Mouse (Mus musculus) heart, embryonic 14.5 days (tissue): ENCODE measurements around the gene Zfp324. TPM values are rescaled to one million over a fixed set of nuclear protein-coding genes. Genes with fewer than 3 reads are reported as not detected.

ENCODE experiments used
- ATAC-seq: fragments of 200-750 bp; cut with Nextera tagmentation; 2 replicates; pipeline ENCODE4 v1.8.0; 2017; ENCODE audit warnings: low read depth, moderate TSS enrichment; ENCODE audit not compliant: insufficient number of reproducible peaks, insufficient read depth, low FRiP score
- H3K27ac ChIP-seq, 2 experiments: fragments of 200-500 bp in 1 of 2; fragments of 300-500 bp in 1 of 2; sonication (generic) in 1 of 2; replicated peaks in 1 of 2; 2 replicates each; pipeline ENCODE4 v1.5.1; 2012 to 2014; ENCODE audit warnings: low read depth in 2 of 2, low read length in 2 of 2, control low read depth in 1 of 2, mild to moderate bottlenecking in 1 of 2, mixed read lengths in 1 of 2; ENCODE audit not compliant: control insufficient read depth in 1 of 2, insufficient read depth in 1 of 2
- H3K27me3 ChIP-seq: fragments of 300-500 bp; sonication (generic); 2 replicates; pipeline ENCODE4 v1.6.1; 2014; ENCODE audit warnings: mild to moderate bottlenecking, low read length, control low read depth; ENCODE audit not compliant: control insufficient read depth, insufficient read depth
- H3K36me3 ChIP-seq: fragments of 300-500 bp; sonication (generic); 2 replicates; pipeline ENCODE4 v1.6.1; 2014; ENCODE audit warnings: mild to moderate bottlenecking, control low read depth, low read length, mixed read lengths; ENCODE audit not compliant: control insufficient read depth, insufficient read depth
- H3K4me1 ChIP-seq, 2 experiments: fragments of 200-500 bp in 1 of 2; fragments of 300-500 bp in 1 of 2; sonication (generic) in 1 of 2; 2 replicates each; pipeline ENCODE4 v1.6.1; 2012 to 2014; ENCODE audit warnings: low read length in 2 of 2, control low read depth in 1 of 2, mixed read lengths in 1 of 2; ENCODE audit not compliant: control insufficient read depth in 2 of 2, insufficient read depth in 2 of 2
- H3K4me2 ChIP-seq: fragments of 300-500 bp; sonication (generic); 2 replicates; pipeline ENCODE4 v1.6.1; 2014; ENCODE audit warnings: mild to moderate bottlenecking, low read length
- H3K4me3 ChIP-seq, 2 experiments: fragments of 200-500 bp in 1 of 2; fragments of 300-500 bp in 1 of 2; sonication (generic) in 1 of 2; 2 replicates each; pipeline ENCODE4 v1.5.1; 2012 to 2014; ENCODE audit warnings: low read length in 2 of 2, mild to moderate bottlenecking in 2 of 2, control low read depth in 1 of 2, low read depth in 1 of 2, moderate library complexity in 1 of 2; ENCODE audit not compliant: control insufficient read depth in 1 of 2, insufficient read depth in 1 of 2
- H3K9ac ChIP-seq: fragments of 300-500 bp; sonication (generic); 2 replicates; pipeline ENCODE4 v1.6.1; 2014; ENCODE audit warnings: mild to moderate bottlenecking, low read length
- H3K9me3 ChIP-seq: fragments of 300-500 bp; sonication (generic); 2 replicates; pipeline ENCODE4 v1.6.1; 2016; ENCODE audit warnings: low read length, control low read depth; ENCODE audit not compliant: control insufficient read depth
- WGBS: fragments of 180-500 bp; shearing (Covaris S2); extraction: QIAGEN DNeasy Blood & Tissue Kit; methylation state at CpG from one replicate; pipeline ENCODE4 v1.1.7; 2014; 5-methylcytosine and 5-hydroxymethylcytosine counted together
- polyA plus RNA-seq: library from polyadenylated mRNA; unstranded; fragments of >200 nt; fragmentation: Nextera tagmentation; extraction: Ambion mirVana; gene quantifications from 2 replicates; pipeline ENCODE4 v1.2.1, GENCODE M21; 2014

Zfp324 gene
- polyA plus RNA-seq, 1 experiment from 2014 or later = 6.3 TPM

DNA sequence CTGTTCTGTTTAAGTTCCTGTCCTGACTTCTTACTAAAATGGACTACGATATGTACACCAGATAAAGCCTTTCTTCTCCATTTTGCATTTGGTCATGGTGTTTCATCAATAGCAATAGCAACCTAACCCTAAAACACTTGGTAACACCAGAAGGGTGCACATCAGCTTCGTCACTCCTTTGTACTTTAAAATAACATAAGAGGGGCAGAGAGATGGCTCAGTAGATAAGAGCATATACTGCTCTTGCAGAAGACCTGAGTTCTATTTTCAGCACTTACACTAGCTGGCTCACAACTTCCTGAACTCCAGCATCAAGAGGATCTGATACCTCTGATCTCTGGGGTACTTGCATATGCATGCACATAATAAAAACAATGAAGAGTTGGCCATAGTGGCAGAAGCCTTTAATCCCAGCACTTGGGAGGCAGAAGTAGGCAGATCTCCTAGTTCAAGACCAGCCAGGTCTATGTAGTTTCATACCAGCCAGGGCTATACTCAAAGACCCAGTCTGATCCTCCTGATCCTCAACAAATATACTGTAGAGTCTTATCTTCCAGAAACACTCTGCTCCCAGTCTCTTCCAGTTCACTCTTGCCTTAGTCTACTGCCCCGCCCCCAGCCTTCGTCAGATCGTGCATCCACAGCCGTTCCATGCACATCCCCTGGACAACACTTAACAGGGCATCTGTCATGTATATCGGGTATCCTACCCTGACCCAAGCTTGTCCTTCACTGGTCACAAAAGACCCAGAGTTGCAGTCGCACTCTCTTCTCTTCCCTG is 22.0 kb downstream of the Zfp324 start:
- H3K9ac ChIP-seq = no peak overlapping the region
- no peaks in the 10 kb centered on the region for H3K4me1 ChIP-seq
- 78% methylated on average over 8 of the region's 8 CpGs for WGBS
- H3K4me2 ChIP-seq = no peak overlapping the region
- no peak overlapping the region for H3K4me3 ChIP-seq
- ATAC-seq = no peak
- peaks cover 3% of the 10 kb centered on the region; the same call in 1 of the 2 replicates for H3K36me3 ChIP-seq
- no peaks in the 10 kb centered on the region for H3K27me3 ChIP-seq
- H3K27ac ChIP-seq = no peak overlapping the region
- H3K9me3 ChIP-seq = no peaks in the 10 kb centered on the region

DNA sequence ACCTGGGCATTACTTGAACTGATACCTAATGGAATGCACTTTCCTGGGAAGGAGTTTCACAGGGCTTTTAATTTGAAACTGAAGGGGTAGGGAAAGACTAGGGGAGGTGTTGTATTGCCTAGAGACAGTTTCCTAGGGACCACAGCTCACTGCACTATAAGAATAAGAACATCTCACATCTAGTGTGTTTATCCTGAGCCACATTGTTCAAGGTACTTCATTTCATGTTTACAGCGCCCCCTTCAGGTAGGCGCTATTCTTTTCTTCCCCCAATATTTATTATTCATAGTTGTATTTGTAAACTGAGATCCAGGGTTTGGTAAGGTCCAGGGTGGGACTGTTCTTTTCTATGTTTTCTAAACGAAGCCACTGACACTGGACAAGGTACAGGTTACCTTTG is 26.6 kb downstream of the Zfp324 start:
- ATAC-seq = no peak
- H3K4me2 ChIP-seq = no peak overlapping the region

DNA sequence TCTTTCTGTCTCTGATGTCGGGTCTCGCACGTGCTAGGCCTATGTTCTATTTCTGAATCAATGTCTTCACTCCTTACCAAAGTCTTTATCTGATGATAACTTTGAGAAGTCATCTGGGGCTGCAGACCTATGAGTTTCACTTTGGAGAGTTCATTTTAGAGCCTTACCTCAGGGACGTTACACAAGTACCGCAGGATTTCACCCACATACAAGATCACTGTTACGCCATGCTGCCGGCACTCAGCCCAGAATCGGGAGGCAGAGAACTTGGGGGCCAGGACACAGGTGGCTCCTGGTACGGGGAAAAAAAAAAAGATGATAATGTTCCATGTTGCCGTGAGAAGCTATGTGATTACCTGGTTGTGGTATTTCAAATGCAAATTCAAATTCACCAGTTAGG is 27.5 kb downstream of the Zfp324 start:
- Histone ChIP-seq H3K9me3 (no peaks in the 10 kb centered on the region), H3K4me1 (no peaks in the 10 kb centered on the region), H3K4me2 (no peak overlapping the region), H3K9ac (no peak overlapping the region), H3K36me3 (no peaks in the 10 kb centered on the region), H3K27me3 (no peaks in the 10 kb centered on the region), H3K4me3 (no peak overlapping the region), H3K27ac (no peak overlapping the region)
- ATAC-seq = no peak
- 80% methylated on average over 10 of the region's 10 CpGs for WGBS

More for the DNA sequence above, 26.6 kb downstream of the Zfp324 start:
- Histone ChIP-seq H3K27me3 (no peaks in the 10 kb centered on the region), H3K36me3 (no peaks in the 10 kb centered on the region), H3K4me1 (no peaks in the 10 kb centered on the region), H3K9me3 (no peaks in the 10 kb centered on the region), H3K4me3 (no peak overlapping the region), H3K27ac (no peak overlapping the region), H3K9ac (no peak overlapping the region)
- WGBS = 5% methylated on average over 3 of the region's 3 CpGs

DNA sequence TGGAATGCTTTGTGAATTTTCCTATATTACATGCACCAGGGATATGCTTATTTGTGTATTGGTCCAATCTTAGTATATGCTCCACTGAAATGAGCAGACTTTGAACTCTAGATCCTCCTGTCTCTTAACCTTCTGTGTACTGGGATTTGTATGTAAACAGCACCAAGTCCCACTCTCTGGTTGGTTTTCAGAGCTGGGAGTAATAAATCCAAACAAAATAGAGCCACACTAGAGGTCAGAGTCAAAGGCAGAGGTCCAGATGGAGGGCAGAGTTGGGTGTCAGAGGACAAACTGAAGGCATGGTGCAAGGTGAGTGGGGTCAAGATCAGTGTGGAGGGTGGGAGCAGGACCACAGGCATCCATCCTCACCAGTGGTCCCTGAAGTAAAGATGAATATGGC is 30.2 kb downstream of the Zfp324 start:
- no peak for ATAC-seq
- H3K36me3 ChIP-seq = no peaks in the 10 kb centered on the region
- no peak overlapping the region for H3K9ac ChIP-seq
- no peaks in the 10 kb centered on the region for H3K27me3 ChIP-seq
- no peaks in the 10 kb centered on the region for H3K9me3 ChIP-seq
- H3K4me3 ChIP-seq = no peak overlapping the region
- no peak overlapping the region for H3K4me2 ChIP-seq
- no peaks in the 10 kb centered on the region for H3K4me1 ChIP-seq
- H3K27ac ChIP-seq = no peak overlapping the region

DNA sequence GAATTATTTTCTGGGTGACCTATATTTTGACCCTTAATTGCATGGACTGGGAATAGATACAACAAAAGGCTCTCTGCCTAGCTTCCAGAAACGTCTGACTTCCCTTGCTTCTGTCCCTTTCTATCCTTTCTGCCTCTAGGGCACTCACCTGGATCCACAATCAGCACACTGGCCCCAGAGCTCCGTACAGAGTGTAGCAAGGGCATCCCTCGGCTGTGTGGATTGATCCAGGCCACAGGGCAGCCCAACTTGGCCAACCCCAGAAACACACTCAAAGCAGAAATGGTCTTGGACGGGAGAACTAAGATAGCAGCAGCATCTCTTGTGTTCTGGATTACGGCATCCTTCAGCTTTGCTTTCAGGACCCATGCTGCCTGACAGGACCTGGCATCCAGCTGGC is 31.6 kb downstream of the Zfp324 start:
- Histone ChIP-seq H3K27me3 (no peaks in the 10 kb centered on the region), H3K36me3 (no peaks in the 10 kb centered on the region), H3K4me3 (no peak overlapping the region), H3K4me2 (no peak overlapping the region), H3K9ac (no peak overlapping the region), H3K4me1 (no peaks in the 10 kb centered on the region), H3K27ac (no peak overlapping the region), H3K9me3 (no peaks in the 10 kb centered on the region)
- WGBS = 59% methylated on average over 5 of the region's 5 CpGs
- no peak for ATAC-seq

DNA sequence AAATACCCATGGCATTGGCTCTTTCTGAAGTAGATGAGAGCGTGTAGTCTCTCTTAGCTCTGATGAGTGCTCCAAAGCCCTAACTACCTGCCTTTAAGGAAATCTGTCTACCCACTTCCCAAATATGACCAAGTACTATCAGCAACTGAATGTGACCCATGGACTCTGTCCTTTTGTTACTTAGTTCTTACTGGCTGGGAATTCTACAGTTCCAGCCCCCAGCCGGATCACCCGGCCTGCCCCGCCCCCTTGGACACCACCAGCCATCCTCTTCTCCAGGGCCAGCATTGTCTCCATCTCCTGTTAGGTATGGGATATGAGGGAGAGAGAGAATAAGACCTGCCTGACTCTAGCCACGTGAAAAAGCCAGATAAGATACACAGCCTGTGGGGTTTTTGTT is 32.4 kb downstream of the Zfp324 start, which contains the start of gene Slc27a5:
Gene Slc27a5, minus strand, starts transcription at position 140 of the 400 bp plus-strand sequence.
- no peak within 1 kb of the TSS for H3K27ac ChIP-seq

DNA sequence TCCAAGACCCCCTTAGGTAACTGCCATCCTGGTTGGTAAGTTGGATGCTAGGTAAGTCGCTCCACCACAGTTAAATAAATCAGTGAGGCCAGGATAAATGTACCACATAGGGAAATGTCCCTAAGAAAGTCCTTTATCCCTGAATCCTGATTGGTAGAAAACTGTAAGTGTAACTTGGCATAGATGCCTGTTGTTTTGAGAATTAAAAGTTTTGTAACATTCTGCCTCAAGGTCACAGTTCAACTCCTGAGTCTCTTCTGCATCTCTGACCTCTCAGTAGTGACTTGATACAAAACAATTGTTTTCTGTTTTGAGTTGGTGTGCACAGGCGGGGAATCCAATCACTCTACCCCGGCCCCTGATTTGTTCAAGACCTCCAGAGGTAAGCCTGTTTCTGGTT is 33.2 kb downstream of the Zfp324 start, which contains the start of gene Trim28:
Gene Trim28, plus strand, starts transcription at position 264 of the 400 bp plus-strand sequence.
- no peaks in the 10 kb centered on the region for H3K27me3 ChIP-seq
- 84% methylated on average over 3 of the region's 3 CpGs for WGBS

More for the DNA sequence above, 32.4 kb downstream of the Zfp324 start, which contains the start of gene Slc27a5:
- Histone ChIP-seq H3K4me1 (no peaks in the 10 kb centered on the region), H3K4me2 (no peak within 1 kb of the TSS), H3K36me3 (no peaks in the 10 kb centered on the region), H3K9me3 (no peaks in the 10 kb centered on the region), H3K27me3 (no peaks in the 10 kb centered on the region), H3K9ac (no peak within 1 kb of the TSS), H3K4me3 (no peak within 1 kb of the TSS)
- no peak for ATAC-seq
- WGBS = 66% methylated on average over 5 of the region's 5 CpGs

DNA sequence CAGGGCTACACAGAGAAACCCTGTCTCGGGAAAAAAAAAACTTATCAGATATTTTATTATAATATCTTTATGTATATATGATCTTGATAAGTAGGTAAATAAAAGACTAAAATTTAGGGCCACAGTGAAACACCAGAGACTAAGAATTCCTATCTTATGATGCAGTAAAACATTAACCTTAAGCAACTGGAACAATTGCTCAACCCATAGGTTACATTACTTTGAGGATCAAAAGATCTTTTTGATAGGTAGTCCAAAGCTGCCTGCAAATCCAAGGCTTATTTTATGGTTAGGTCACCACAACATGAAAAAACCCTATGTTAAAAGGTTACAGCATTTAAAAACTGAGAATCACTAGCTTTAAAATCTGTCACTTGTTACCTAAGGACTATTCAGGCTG is 35.9 kb downstream of the Zfp324 start:
- ATAC-seq = no peak
- Histone ChIP-seq H3K4me3 (no peak overlapping the region), H3K9ac (no peak overlapping the region), H3K4me1 (no peaks in the 10 kb centered on the region), H3K9me3 (no peaks in the 10 kb centered on the region), H3K27ac (no peak overlapping the region), H3K4me2 (no peak overlapping the region), H3K36me3 (peaks cover 20% of the 10 kb centered on the region), H3K27me3 (no peaks in the 10 kb centered on the region)
- 57% methylated on average over 1 of the region's 1 CpGs for WGBS

More for the DNA sequence above, 33.2 kb downstream of the Zfp324 start, which contains the start of gene Trim28:
- H3K9me3 ChIP-seq = no peaks in the 10 kb centered on the region
- H3K4me2 ChIP-seq = no peak within 1 kb of the TSS
- H3K4me3 ChIP-seq = no peak within 1 kb of the TSS
- H3K36me3 ChIP-seq = no peaks in the 10 kb centered on the region; the same call in 1 of the 2 replicates
- no peak within 1 kb of the TSS for H3K27ac ChIP-seq
- no peaks in the 10 kb centered on the region for H3K4me1 ChIP-seq
- H3K9ac ChIP-seq = no peak within 1 kb of the TSS
- no peak for ATAC-seq
